Mouse (Mus musculus) intestine, embryonic 15.5 days (tissue): ENCODE results near the gene Itk. TPM values are rescaled to one million over a fixed set of nuclear protein-coding genes. Genes with fewer than 3 reads are reported as not detected.

Source experiments
- polyA plus RNA-seq: library from polyadenylated mRNA; unstranded; fragments of >200 nt; fragmentation: Nextera tagmentation; extraction: Ambion mirVana; gene quantifications from 2 replicates; pipeline ENCODE4 v1.2.1, GENCODE M21; 2015

Itk gene
- polyA plus RNA-seq, 1 experiment from 2014 or later = 0.40 TPM

Other genes starting within 250 kb of the Itk start
- 3.1 and 3.6 TPM in 2 replicates for gene Nipal4, start 223.0 kb downstream of the Itk start, polyA plus RNA-seq
- 0.16 TPM in 1 of 2 replicates, not detected in the other for gene Fndc9, start 154.0 kb downstream of the Itk start, polyA plus RNA-seq
- 7.5 and 7.8 TPM in 2 replicates for gene Cyfip2, start 76.7 kb downstream of the Itk start, polyA plus RNA-seq
- not detected in 2 replicates for gene Fam71b, start 7.0 kb upstream of the Itk start, polyA plus RNA-seq
- 57.5 and 60.6 TPM in 2 replicates for gene Med7, start 47.4 kb upstream of the Itk start, polyA plus RNA-seq
- gene Havcr2, start 65.4 kb upstream of the Itk start, polyA plus RNA-seq = 0.08 and 0.16 TPM in 2 replicates
- gene Gm12169, start 134.7 kb upstream of the Itk start, polyA plus RNA-seq = not detected in 2 replicates
- gene BC053393, start 182.0 kb upstream of the Itk start, polyA plus RNA-seq = not detected in 2 replicates
- not detected in 2 replicates for gene Dppa1, start 239.7 kb upstream of the Itk start, polyA plus RNA-seq